Mouse (Mus musculus) frontal cortex, adult 2 months (tissue): ENCODE data around the gene Ercc4. TPM values are rescaled to one million over a fixed set of nuclear protein-coding genes. Genes with fewer than 3 reads are reported as not detected.

ENCODE experiments used
- DNase-seq, 2 experiments: peaks; one replicate each; pipeline ENCODE4 v3.0.0; 2022; ENCODE audit warnings: low spot score in 1 of 2; ENCODE audit errors: extremely low spot score in 1 of 2
- polyA plus RNA-seq: library from polyadenylated mRNA; depleted of rRNA; stranded (reverse); fragments of >200 nt; gene quantifications from 2 replicates; pipeline ENCODE4 v1.2.3, GENCODE M21; 2012; rRNA removed

The Ercc4 gene
- polyA plus RNA-seq, 1 experiment, result 18.5 TPM

DNA sequence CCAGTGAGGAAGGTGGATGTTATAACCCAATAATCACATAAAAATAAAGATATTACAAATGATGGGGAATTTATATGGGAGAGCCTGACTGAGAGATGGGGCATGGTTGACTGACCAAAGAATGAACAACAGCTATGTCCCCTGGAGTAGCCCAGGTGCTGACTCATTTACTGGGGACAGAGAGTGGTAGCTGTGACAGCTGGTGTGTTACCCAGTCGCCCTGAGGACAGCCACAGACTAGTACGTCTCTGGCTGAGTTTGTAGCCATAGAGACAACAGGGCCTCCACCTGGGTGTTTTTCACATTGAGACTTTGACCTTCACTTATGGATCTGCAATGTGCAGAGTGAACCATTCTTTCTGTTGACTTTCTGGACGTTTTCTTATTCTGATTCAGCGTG, 81.7 kb downstream of the Ercc4 start:
- no peak for DNase-seq

DNA sequence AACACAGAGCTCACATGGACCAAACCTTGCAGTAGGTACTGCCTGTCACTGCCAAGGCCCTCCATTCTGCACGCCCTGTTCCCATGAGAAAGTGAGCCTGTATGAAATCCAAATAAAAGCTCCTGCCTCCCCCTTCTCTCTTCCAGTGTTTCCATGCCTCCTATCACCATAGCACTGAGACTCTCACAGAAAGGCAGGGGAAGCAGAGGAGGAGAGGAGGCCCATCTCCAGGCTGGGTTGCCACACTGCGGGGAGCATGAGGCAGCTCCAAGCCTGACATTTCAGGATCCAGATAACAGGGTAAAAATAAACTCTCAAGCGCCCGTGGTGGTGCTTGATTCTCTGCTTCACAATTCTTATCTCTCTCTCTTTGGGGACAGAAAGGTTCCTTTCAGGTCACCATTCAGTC, 84.2 kb downstream of the Ercc4 start:
- DNase-seq, result peak in 1 of 2 experiments; percentile 70

DNA sequence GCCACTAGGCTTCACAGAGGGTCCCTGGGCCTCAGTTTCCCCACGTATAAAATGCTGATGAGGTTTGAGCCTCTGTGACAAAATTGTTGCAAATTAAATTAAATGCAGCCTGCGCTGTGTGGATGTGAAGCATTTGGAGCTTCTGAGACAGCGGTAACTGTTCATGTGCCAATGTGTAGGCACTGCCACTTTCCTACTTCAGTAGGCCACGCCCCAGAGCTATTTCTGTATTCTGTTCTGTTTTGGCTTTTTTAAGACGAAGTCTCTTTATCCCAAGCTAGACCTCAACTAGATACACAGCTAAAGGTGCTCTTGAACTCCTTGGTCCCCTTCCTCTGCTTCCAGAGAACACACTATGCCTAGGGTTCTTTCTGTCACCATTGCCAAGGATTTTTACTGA, 85.4 kb downstream of the Ercc4 start:
- DNase-seq, result peak; percentile 72 to 87

DNA sequence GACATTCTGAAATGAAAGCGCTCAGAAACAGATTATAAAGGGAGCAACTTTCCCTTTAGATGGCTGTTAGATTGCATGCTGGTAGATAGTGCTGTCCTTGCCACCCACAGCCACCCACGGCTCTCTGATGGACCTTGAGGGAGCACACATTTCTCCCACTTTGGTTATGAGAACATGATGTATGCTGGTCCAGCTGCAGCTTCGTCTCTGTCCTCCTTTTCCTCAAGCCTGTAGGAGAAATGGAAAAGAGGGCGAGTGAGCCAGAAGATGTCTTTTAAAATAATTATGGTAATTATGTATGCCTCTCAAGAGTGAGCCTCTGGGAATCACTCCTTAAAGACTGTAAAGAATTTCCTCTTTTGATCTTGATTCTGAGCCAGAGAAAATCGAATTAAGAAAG, 87.1 kb downstream of the Ercc4 start:
- DNase-seq, result peak; percentile 80 to 82

DNA sequence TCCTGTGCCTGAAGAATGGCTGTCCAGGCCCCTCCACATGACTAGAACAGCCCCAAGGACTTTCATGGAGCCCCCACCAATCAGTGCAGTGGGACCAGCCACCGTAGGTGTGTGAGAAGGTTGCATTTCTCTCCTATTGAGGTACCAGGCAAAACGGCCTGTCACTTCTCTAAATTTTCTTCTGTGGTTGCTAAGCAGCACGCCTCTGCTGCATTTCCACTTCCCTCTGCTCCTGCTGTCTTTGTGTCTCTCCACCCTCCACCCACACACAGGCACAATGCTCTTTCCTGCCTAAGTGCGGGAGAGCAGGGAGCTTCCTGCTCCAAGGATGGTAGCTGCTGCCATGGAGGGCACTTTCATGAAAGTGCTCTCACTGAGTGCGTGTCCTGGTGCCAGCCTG, 87.8 kb downstream of the Ercc4 start:
- peak; percentile 91 to 92 for DNase-seq

DNA sequence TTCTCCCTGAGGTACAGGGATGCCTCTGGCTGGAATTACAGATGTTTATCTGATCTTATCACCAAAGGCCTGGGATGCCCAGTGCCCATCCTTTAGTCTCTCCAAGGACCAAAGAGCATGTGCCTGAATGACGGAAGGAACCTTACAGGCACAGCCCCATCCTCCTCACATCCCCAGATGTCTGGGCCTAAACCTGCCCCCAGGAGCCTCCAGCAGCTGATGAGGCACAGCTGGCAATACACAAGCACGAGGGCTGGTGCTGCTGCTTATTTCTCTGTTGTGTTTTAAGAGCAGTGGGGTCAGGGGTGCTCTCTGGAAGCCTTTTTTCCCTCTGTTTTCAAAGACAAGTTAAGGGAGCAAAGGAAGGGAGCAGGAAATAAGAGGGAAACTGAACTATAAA, 89.7 kb downstream of the Ercc4 start:
- DNase-seq, result no peak

Other genes starting within 250 kb of the Ercc4 start
- 61.6 and 67.3 TPM in 2 replicates for gene Mrtfb, start 146.8 kb downstream of the Ercc4 start, polyA plus RNA-seq